ENCODE assay signal across 17 mouse cellular contexts in the genomic region with DNA sequence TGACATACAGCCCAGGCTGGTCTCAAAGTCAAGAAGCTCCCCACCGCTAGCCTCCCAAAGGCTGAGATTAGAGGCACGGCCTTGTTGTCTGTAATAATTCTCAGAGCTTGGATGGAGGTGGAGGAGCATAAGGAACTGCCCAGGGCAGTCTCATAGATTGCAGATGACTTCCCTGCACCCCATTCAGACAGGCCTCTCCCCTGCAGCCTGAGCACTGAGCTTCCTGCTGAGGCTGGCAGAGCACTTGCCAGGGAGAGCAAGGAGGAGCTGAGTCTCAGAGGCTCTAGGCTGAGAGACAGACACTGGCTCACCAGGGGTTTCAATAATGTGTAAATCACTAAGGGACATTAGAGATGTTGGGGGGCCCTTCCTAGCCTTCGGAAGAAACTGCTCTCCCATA.
DNase-seq lines count a peak whose midpoint lies in the region; ATAC-seq and TF ChIP-seq lines count a peak whose summit lies in the region.
"Had no signal": no experiment of that assay in that cellular context is flagged by ENCODE, and none has a peak within 500 bp of the region (broad histone marks: within the 10 kb centered on the region; RNA-seq: fewer than 3 reads in every experiment).

No protein-coding gene starts in this region.

- peaks cover 25% of the 10 kb centered on the region for H3K4me1 ChIP-seq in midbrain, embryonic 10.5 days
- peaks cover 3% of the 10 kb centered on the region; the same call in 1 of the 2 replicates for H3K4me1 ChIP-seq in midbrain, postnatal 0 days (ENCODE audit: insufficient read depth, low read length)
- peaks cover 8% of the 10 kb centered on the region for H3K4me1 ChIP-seq in hindbrain, embryonic 16.5 days (ENCODE audit: control insufficient read depth, insufficient read depth, low read depth, low read length)
- peaks cover 8% of the 10 kb centered on the region; the same call in 1 of the 2 replicates for H3K4me1 ChIP-seq in midbrain, embryonic 15.5 days
- H3K4me1 ChIP-seq: limb, embryonic 15.5 days had no signal

- no peak overlapping the region for H3K9ac ChIP-seq in midbrain, postnatal 0 days (replicated peaks; ENCODE audit: low read length, poor library complexity, severe bottlenecking)
- peak overlapping the region; percentile 31; the same call in 1 of the 2 replicates for H3K9ac ChIP-seq in hindbrain, embryonic 16.5 days (ENCODE audit: low read depth, low read length)
- no peak overlapping the region for H3K9ac ChIP-seq in midbrain, embryonic 15.5 days
- H3K9ac ChIP-seq: limb, embryonic 15.5 days had no signal

- H3K36me3 ChIP-seq in midbrain, embryonic 10.5 days = no peaks in the 10 kb centered on the region
- H3K36me3 ChIP-seq in midbrain, postnatal 0 days (ENCODE audit: insufficient read depth, low read length) = no peaks in the 10 kb centered on the region
- no peaks in the 10 kb centered on the region for H3K36me3 ChIP-seq in hindbrain, embryonic 16.5 days (ENCODE audit: control insufficient read depth, insufficient read depth, low read length)
- H3K36me3 ChIP-seq in midbrain, embryonic 15.5 days (replicated peaks) = no peaks in the 10 kb centered on the region
- H3K36me3 ChIP-seq: limb, embryonic 15.5 days had no signal

- no peak for ATAC-seq in midbrain, postnatal 0 days (ENCODE audit: low FRiP score)
- ATAC-seq in hindbrain, embryonic 16.5 days = peak; percentile 50; the same call in 1 of the 2 replicates
- ATAC-seq in midbrain, embryonic 15.5 days (replicated peaks) = no peak
- no peak for ATAC-seq in cerebellum, adult (ENCODE audit: insufficient number of reproducible peaks, low FRiP score, low TSS enrichment)
- ATAC-seq: inflammation-experienced regulatory T-cells, adult 6 months had no signal

- H3K4me2 ChIP-seq in midbrain, postnatal 0 days (ENCODE audit: low read depth, low read length, poor library complexity, severe bottlenecking) = no peak overlapping the region
- no peak overlapping the region for H3K4me2 ChIP-seq in hindbrain, embryonic 16.5 days (ENCODE audit: low read length)
- H3K4me2 ChIP-seq in midbrain, embryonic 15.5 days = no peak overlapping the region
- H3K4me2 ChIP-seq: limb, embryonic 15.5 days had no signal

- DNase-seq in midbrain, embryonic 10.5 days (ENCODE audit: low spot score) = no peak
- DNase-seq in midbrain, postnatal 0 days (ENCODE audit: low spot score) = no peak
- DNase-seq in T-cell, adult 2 months (ENCODE audit: low spot score) = no peak
- no peak for DNase-seq in spleen, adult 18-20 months
- DNase-seq: adrenal gland, adult 2 months; cerebellum, adult 11 months; gastrocnemius, adult 2 months; kidney, adult 9 months; kidney, postnatal 4 days; lung, postnatal 10 days; retina, postnatal 1 day had no signal

- H3K9me3 ChIP-seq in midbrain, embryonic 10.5 days (replicated peaks) = 0 out of 2 replicates have a peak, but pooled peaks cover 4% of the 10 kb centered on the region
- H3K9me3 ChIP-seq in midbrain, postnatal 0 days (ENCODE audit: low read length) = no peaks in the 10 kb centered on the region
- no peaks in the 10 kb centered on the region for H3K9me3 ChIP-seq in hindbrain, embryonic 16.5 days (ENCODE audit: control insufficient read depth, low read length)
- H3K9me3 ChIP-seq in midbrain, embryonic 15.5 days = no peaks in the 10 kb centered on the region
- H3K9me3 ChIP-seq: limb, embryonic 15.5 days had no signal

- no peak overlapping the region for H3K4me3 ChIP-seq in midbrain, embryonic 10.5 days
- no peak overlapping the region for H3K4me3 ChIP-seq in midbrain, postnatal 0 days (ENCODE audit: low read depth, low read length)
- no peak overlapping the region for H3K4me3 ChIP-seq in hindbrain, embryonic 16.5 days (ENCODE audit: low read length)
- no peak overlapping the region for H3K4me3 ChIP-seq in midbrain, embryonic 15.5 days
- H3K4me3 ChIP-seq: gastrocnemius, adult 2 months; limb, embryonic 15.5 days; megakaryocyte, embryonic 14.5 days had no signal

- H3K27ac ChIP-seq in midbrain, embryonic 10.5 days (replicated peaks) = peak overlapping the region; percentile 61
- no peak overlapping the region for H3K27ac ChIP-seq in midbrain, postnatal 0 days (ENCODE audit: low read depth, low read length)
- no peak overlapping the region for H3K27ac ChIP-seq in hindbrain, embryonic 16.5 days (ENCODE audit: low read depth, low read length)
- peak overlapping the region; percentile 9; the same call in 1 of the 2 replicates for H3K27ac ChIP-seq in midbrain, embryonic 15.5 days
- H3K27ac ChIP-seq: gastrocnemius, adult 2 months; limb, embryonic 15.5 days had no signal

- whole genome bisulfite sequencing in midbrain, embryonic 10.5 days = 45% methylated on average over 3 of the region's 3 CpGs
- 33% methylated on average over 3 of the region's 3 CpGs for WGBS in midbrain, postnatal 0 days
- WGBS in hindbrain, embryonic 16.5 days = 43% methylated on average over 3 of the region's 3 CpGs
- WGBS in midbrain, embryonic 15.5 days = 35% methylated on average over 3 of the region's 3 CpGs

- TF ChIP-seq CTCF in midbrain, postnatal 0 days (IDR thresholded peaks at IDR 0.05) = no peak

- H3K27me3 ChIP-seq in midbrain, embryonic 10.5 days (ENCODE audit: low read depth, poor library complexity, severe bottlenecking) = no peaks in the 10 kb centered on the region
- no peaks in the 10 kb centered on the region for H3K27me3 ChIP-seq in midbrain, postnatal 0 days (ENCODE audit: insufficient read depth, low read length)
- H3K27me3 ChIP-seq in hindbrain, embryonic 16.5 days (replicated peaks; ENCODE audit: control insufficient read depth, insufficient read depth, low read length) = no peaks in the 10 kb centered on the region
- H3K27me3 ChIP-seq in midbrain, embryonic 15.5 days (replicated peaks) = no peaks in the 10 kb centered on the region
- H3K27me3 ChIP-seq: limb, embryonic 15.5 days; megakaryocyte, embryonic 14.5 days had no signal

Comparison
In these comparisons a context has a peak if more than half of its experiments do, and no peak if none do; other contexts are left out.
1. H3K27ac ChIP-seq: peak in midbrain, embryonic 10.5 days (single experiment) and midbrain, embryonic 15.5 days (single experiment); none in midbrain, postnatal 0 days (single experiment) and hindbrain, embryonic 16.5 days (single experiment).